ENCODE assay signal across 15 mouse cellular contexts in genomic region chr8:64473276-64473675, GRCm38 (mm10).
DNase-seq lines count a peak whose midpoint lies in the region; ATAC-seq lines count a peak whose summit lies in the region.
"Had no signal": no experiment of that assay in that cellular context is flagged by ENCODE, and none has a peak within 500 bp of the region (broad histone marks: within the 10 kb centered on the region; RNA-seq: fewer than 3 reads in every experiment).

No protein-coding gene starts in this region.

- 0 out of 2 replicates have a peak, but pooled peaks have one; percentile 28 for ATAC-seq in forebrain, embryonic 16.5 days
- ATAC-seq in forebrain, embryonic 12.5 days (ENCODE audit: low FRiP score), result no peak

- peak; percentile 66 for DNase-seq in fat pad, adult 2 months (ENCODE audit: extremely low read depth, low read depth, low spot score)
- DNase-seq in gonadal fat pad, adult 2 months (ENCODE audit: low read depth), result peak; percentile 69
- no peak for DNase-seq in layer of hippocampus, postnatal 36 days
- DNase-seq: adrenal gland, adult 2 months; adrenal gland, postnatal 10 days; adrenal gland, postnatal 25 days; cerebellum, adult 11-12 months; cerebellum, adult 2 months; cerebellum, adult 9-10 months; cerebellum, postnatal 25 days had no signal

- H3K27me3 ChIP-seq in forebrain, embryonic 16.5 days (replicated peaks; ENCODE audit: control insufficient read depth, insufficient read depth, low read length), result no peaks in the 10 kb centered on the region
- no peaks in the 10 kb centered on the region for H3K27me3 ChIP-seq in forebrain, embryonic 12.5 days
- H3K27me3 ChIP-seq: embryonic facial prominence, embryonic 12.5 days; forebrain, embryonic 15.5 days had no signal

- no peak overlapping the region for H3K4me3 ChIP-seq in forebrain, embryonic 16.5 days (replicated peaks; ENCODE audit: low read length)
- no peak overlapping the region for H3K4me3 ChIP-seq in forebrain, embryonic 12.5 days (replicated peaks)
- H3K4me3 ChIP-seq: embryonic facial prominence, embryonic 10.5 days; embryonic facial prominence, embryonic 12.5 days; forebrain, embryonic 15.5 days had no signal

- no peak overlapping the region for H3K4me2 ChIP-seq in forebrain, embryonic 16.5 days (ENCODE audit: low read length)
- H3K4me2 ChIP-seq in forebrain, embryonic 12.5 days, result no peak overlapping the region
- H3K4me2 ChIP-seq: embryonic facial prominence, embryonic 12.5 days; forebrain, embryonic 15.5 days had no signal

- no peak overlapping the region for H3K9ac ChIP-seq in forebrain, embryonic 16.5 days (replicated peaks; ENCODE audit: low read depth, low read length)
- H3K9ac ChIP-seq in forebrain, embryonic 12.5 days, result no peak overlapping the region
- H3K9ac ChIP-seq: embryonic facial prominence, embryonic 12.5 days; forebrain, embryonic 15.5 days had no signal

- no peak overlapping the region for H3K27ac ChIP-seq in forebrain, embryonic 16.5 days (ENCODE audit: low read length)
- H3K27ac ChIP-seq in forebrain, embryonic 12.5 days, result no peak overlapping the region
- H3K27ac ChIP-seq: embryonic facial prominence, embryonic 10.5 days; embryonic facial prominence, embryonic 12.5 days had no signal

- H3K36me3 ChIP-seq in forebrain, embryonic 16.5 days (ENCODE audit: control insufficient read depth, insufficient read depth), result no peaks in the 10 kb centered on the region
- no peaks in the 10 kb centered on the region for H3K36me3 ChIP-seq in forebrain, embryonic 12.5 days (replicated peaks)
- H3K36me3 ChIP-seq: embryonic facial prominence, embryonic 10.5 days; embryonic facial prominence, embryonic 12.5 days; forebrain, embryonic 15.5 days had no signal

- no peaks in the 10 kb centered on the region for H3K9me3 ChIP-seq in forebrain, embryonic 16.5 days (ENCODE audit: control insufficient read depth, low read length)
- no peaks in the 10 kb centered on the region for H3K9me3 ChIP-seq in forebrain, embryonic 12.5 days
- H3K9me3 ChIP-seq: embryonic facial prominence, embryonic 10.5 days; embryonic facial prominence, embryonic 12.5 days; forebrain, embryonic 15.5 days had no signal

- peaks cover 4% of the 10 kb centered on the region; the same call in 1 of the 2 replicates for H3K4me1 ChIP-seq in forebrain, embryonic 16.5 days (replicated peaks; ENCODE audit: control insufficient read depth, insufficient read depth, low read length)
- H3K4me1 ChIP-seq in forebrain, embryonic 12.5 days, result no peaks in the 10 kb centered on the region
- H3K4me1 ChIP-seq: embryonic facial prominence, embryonic 10.5 days; embryonic facial prominence, embryonic 12.5 days had no signal

Comparison
In these comparisons a context has a peak if more than half of its experiments do, and no peak if none do; other contexts are left out.
1. DNase-seq: peak in fat pad, adult 2 months (single experiment) and gonadal fat pad, adult 2 months (single experiment); none in layer of hippocampus, postnatal 36 days (0 of 2).